Mouse (Mus musculus) neutrophil, adult 59 days (primary cell): ENCODE results near the gene Olfr381. TPM values are rescaled to one million over a fixed set of nuclear protein-coding genes. Genes with fewer than 3 reads are reported as not detected.

Experiments used
- total RNA-seq, 2 experiments: library from RNA; stranded (reverse); gene quantifications; 1 replicate in 1 of 2; 2 replicates in 1 of 2; pipeline ENCODE4 v1.2.4; 2023

Olfr381 gene
- total RNA-seq = not detected

DNA sequence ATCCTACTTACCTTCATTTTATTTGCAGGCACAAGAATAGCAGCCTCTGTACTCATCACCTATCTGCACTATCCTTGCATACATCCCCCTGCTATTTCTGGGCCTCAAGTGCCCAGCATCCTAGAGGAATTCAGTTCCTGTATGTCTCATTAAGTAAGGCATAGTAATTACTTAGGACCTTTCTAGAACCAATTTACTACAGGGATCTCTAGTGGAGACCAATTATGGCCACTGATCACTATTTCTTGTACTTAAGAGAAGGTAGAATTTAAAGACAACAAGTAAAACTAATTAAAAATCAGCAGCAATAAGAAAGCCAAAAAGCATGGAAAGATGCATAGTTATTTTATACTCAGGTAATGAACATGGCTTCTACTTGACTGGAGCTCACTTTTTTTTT lies at the start of gene Olfr381:
TSS of gene Olfr381 (minus strand) at position 101 of the 400 bp plus-strand sequence.

DNA sequence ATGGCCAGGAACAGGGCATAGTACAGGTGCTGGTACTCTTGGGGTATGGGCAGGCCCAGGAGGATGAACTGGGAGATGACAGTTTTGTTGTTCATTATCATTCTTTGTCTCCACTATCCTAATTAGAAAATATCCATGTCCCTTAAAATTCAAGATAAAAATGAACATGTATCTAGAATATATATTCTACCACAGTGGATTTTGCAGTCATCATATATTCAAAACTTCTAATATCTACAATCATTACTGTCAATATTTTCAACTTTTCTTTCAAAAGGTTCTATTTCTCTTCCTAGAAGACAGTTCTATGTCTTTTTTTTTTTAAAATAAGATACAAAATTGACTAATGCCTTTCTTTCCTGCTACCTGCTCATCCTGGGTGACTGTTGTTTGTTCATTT lies 25.7 kb upstream of the Olfr381 start, which contains the start of gene Olfr382:
TSS of gene Olfr382 (minus strand) at position 101 of the 400 bp plus-strand sequence.

DNA sequence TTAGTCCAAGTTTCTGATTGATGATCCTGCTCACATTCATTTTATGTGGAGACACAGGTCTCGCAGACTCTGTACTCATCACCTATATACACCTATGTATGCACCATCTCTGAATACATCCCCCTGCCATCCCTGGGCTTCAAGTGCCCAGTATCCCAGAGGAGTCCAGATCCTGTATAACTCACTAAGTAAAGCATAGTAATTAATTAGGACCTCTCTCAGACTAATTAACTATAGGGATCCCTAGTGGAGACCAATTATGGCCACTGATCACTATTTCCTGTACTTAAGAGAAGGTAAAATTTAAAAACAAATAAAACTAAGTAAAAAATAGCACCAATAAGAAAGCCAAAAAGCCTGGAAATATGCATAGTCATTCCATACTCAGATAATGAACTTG lies 34.0 kb downstream of the Olfr381 start, which contains the start of gene Olfr380:
TSS of gene Olfr380 (minus strand) at position 101 of the 400 bp plus-strand sequence.

Other genes starting within 250 kb of the Olfr381 start
- not detected for gene Trpv3, start 224.2 kb downstream of the Olfr381 start, total RNA-seq
- under 1 TPM in 1 of 2 experiments, not detected in 1; 0.09 TPM for gene Aspa, start 162.0 kb downstream of the Olfr381 start, total RNA-seq
- not detected for gene Gm49340, start 161.9 kb downstream of the Olfr381 start, total RNA-seq
- gene Spata22, start 161.9 kb downstream of the Olfr381 start, total RNA-seq = not detected
- gene Olfr20, start 140.8 kb downstream of the Olfr381 start, total RNA-seq = not detected
- gene Olfr376, start 120.4 kb downstream of the Olfr381 start, total RNA-seq = not detected
- gene Olfr1, start 92.0 kb downstream of the Olfr381 start, total RNA-seq = not detected
- not detected for gene Olfr378, start 63.1 kb downstream of the Olfr381 start, total RNA-seq
- not detected for gene Olfr380, start 34.1 kb downstream of the Olfr381 start, total RNA-seq
- gene Olfr382, start 25.6 kb upstream of the Olfr381 start, total RNA-seq = not detected
- gene Olfr385, start 101.4 kb upstream of the Olfr381 start, total RNA-seq = not detected
- not detected for gene Olfr384, start 107.0 kb upstream of the Olfr381 start, total RNA-seq
- not detected for gene Zfp735, start 197.2 kb upstream of the Olfr381 start, total RNA-seq